Mouse (Mus musculus) cerebellum, adult 9-10 months (tissue): ENCODE results near the gene Pnpla8.
"Not testable (repeated sequence)": the region's sequence is repeated elsewhere in the genome, so short reads cannot be mapped to it uniquely, and the experiment has no call there.

Source experiments
- DNase-seq: peaks from one replicate; pipeline ENCODE4 v3.0.0; 2022

The Pnpla8 gene

GRCm38 (mm10) chr12:44221070-44221469 lies at the start of gene Pnpla8:
Gene Pnpla8, plus strand, starts transcription at chr12:44221370.
- not testable (repeated sequence) for DNase-seq

DNA sequence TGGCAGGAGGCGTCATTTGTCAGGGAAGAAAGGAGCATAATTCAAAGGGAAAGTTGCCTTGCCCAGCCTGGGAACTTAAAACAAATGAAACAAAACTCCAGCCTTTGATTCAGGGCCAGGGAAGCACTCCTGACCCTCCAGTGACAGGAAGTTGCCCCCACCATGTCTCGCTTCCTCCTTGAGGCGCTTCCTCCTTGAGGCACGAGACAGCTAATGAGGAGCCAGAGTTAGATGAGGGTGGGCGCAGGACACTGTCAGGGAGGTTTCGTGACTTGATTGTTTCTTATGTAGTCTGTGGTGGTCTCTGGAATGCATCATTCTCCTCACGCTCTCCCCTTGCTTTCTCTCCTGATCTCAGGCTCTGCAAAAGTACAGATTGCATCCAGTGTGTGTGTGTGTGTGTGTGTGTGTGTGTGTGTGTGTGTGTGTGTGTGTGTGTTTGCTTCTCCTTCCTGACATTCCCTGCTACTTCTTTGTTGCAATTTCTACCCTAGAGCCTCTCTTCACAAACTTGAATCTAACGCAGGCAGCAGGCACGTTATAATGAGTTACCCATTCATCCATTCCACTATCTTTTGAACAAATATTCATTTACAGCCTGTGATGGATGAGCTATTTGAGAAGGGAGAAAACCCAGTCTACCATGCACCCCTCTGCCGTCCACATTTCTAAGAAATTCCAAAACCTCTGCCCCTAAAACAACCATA lies 44.7 kb upstream of the Pnpla8 start:
- no peak for DNase-seq

DNA sequence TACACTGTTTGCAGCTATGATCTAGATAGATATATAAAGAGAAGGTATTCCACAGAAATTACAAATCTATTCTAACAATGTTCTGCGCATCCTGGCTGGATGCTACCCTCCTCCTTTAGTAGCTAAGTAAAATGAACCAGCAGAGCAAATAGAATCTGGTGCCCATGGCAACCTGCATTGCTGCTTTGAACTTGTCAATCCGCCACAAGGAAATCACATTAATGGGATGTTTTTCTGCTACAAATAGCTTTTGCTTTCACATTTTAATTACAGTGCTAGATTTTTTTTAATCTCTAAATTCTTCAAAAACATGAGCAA lies 44.2 kb upstream of the Pnpla8 start:
- no peak for DNase-seq

DNA sequence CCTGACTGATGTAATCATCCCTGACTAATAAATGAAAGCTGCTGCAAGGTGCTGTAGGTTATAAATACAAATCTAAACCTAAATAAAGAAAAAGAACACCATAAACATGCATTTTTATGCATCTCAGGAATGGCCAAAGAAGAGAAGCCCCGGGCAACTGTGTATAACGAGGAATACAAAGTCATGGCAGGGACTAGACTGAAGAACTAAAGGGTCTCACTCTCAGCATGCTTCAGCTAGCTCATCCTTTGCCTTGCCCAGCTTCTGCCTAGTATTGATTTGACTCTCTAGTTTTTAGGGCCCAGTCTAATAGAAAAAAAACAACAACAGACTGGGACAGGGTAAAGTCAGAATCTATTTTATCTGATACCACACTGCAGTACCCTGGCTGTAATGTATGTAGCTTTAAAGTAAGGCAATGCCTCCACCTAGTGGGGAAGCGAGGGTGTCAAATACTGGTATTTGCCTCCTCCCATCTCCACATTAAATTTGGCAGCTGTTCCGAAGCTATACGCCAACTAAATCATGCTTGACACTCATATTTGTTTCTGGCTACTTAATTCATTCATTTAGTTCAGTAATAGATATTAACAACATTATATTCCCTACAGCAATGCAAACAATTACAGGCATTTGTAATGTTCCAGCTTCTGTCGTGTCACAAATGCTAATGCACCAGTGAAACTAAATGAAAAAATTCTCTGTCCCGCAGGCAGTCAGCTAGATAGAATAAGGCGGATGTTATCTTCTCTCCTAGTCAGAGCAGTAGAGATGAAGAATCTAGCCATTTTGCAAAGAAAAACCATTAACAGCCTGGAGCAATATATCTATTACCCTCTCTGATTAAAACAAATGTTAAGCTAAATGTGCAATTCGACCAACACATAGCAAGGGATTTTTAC lies 39.8 kb upstream of the Pnpla8 start:
- DNase-seq: peak; percentile 53

GRCm38 (mm10) chr12:44197873-44198525 lies 23.2 kb upstream of the Pnpla8 start:
- no peak for DNase-seq

- DNase-seq: peak; percentile 64
These were observed 11.9 kb upstream of the Pnpla8 start for GRCm38 (mm10) chr12:44209141-44209823.

DNA sequence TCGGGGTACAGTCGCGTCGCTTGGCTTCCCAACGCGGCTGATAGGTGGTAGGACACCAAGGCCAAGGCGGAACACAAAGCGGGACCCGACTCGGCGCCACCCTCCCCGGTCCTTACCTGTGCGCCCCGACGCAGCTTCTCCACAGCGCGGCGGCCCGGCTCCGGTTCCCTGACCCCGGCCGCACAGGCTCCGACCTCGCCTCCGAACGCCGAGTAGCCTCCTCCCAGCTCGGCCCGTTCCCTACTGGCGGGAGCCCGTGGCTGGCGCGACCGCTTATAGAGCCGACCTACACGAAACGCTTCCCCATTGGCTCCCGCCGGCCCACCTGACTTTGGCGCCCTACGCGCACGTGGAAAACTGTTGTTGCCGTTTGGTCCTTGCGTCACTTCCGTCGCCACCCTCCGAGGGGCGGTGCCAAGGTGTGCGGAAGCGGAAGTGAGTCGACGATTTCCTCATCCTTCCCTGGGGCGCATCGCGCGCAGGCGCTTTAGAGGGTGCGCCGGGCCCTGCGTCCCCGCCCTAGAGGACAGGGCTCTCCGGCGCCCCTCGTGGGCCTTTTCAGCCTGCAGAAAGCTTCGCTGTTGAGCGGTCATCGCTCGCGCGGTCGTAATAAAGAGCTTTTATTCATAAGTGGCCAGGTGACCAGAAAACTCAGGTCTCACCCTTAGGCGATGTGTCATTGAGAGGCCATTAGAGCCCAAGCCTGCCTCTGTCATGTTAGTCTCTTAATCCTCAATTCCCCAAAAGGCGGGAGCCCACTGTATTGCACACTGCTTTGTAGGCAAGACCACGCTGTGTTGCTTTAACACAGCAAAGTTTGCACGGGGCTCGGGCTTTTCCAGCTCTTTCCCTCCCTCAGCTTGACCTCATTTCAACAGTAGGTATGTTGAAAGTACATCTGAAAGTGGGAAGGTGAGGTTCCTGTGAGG lies 11.1 kb upstream of the Pnpla8 start, which contains the start of gene Dnajb9:
Dnajb9 (minus strand) TSS at position 503 of the 929 bp plus-strand sequence.
- peak; percentile 100 for DNase-seq

- DNase-seq: no peak
These were observed 9.6 kb upstream of the Pnpla8 start for GRCm38 (mm10) chr12:44211555-44211954.

DNA sequence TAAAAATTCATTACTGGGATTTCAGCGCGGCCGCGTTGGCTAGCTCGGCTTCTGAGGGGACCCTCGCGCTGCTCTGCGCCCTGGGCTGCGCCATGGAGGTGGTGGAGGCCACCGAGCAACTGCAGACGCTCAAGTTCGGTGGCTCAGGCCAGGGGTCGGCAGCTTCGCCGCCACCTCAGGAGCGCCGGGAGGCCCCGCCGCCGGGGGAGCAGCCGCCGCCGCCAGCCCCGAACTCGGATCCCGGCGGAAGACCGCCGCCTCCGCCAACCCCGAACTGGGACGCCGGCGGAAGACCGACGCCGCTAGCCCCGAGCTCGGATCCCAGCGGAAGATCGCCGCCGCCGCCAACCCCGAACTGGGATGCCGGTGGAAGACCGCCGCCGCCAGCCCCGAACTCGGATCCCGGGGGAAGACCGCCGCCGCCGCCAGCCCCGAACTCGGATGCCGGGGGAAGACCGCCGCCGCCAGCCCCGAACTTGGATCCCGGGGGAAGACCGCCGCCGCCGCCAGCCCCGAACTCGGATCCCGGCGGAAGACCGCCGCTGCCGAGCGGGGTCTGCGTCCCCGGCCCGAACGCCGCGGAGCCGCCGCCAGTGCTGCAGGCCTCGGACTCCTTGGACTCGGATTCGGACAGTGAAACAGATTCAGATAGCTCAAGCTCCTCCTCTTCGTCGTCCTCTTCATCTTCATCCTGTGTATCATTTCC lies 634 bp downstream of the Pnpla8 start:
- peak; percentile 31 for DNase-seq

GRCm38 (mm10) chr12:44223044-44223443 lies 1.9 kb downstream of the Pnpla8 start:
- DNase-seq: no peak

DNA sequence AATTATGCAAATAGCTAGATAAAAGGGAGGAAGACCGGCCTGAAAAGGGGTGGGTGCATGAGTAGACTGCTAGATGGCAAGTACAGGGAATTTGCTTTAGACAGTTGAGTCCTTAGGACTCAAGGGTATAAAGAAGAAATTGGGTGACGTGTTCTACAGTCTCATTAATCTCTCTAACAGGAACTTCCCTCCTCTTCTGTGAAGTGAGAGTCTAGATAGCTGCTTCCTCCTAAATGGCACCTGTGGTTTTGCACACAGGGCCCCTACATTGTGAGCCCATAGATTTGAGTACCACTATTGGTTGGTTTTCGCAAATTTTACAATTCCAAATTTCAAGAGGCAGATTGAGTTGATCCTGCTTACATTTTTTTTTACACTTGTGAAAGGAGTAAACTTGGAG lies 3.5 kb downstream of the Pnpla8 start:
- no peak for DNase-seq

GRCm38 (mm10) chr12:44241090-44241489 lies 19.9 kb downstream of the Pnpla8 start:
- DNase-seq: no peak

DNA sequence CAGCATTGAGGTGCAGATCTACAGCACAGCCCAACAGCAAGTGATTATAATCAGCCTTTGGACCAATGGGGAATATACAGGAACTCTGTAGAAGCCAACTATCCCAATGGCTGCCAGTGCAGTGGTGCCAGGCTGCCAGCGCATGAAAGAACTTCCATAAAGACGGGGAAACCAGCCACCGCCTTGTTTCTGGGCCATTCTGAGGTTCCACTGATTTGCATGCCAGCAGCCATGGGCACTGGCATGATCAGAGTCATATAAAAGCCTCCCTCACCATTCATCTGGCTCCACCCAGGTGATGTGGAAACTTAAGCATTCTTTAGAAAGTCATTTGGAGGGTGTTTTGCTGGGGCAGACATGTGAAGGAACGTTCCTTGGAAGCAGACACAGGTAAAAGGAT lies 21.2 kb downstream of the Pnpla8 start:
- DNase-seq: no peak

GRCm38 (mm10) chr12:44245739-44246138 lies 24.6 kb downstream of the Pnpla8 start:
- peak; percentile 18 for DNase-seq

DNA sequence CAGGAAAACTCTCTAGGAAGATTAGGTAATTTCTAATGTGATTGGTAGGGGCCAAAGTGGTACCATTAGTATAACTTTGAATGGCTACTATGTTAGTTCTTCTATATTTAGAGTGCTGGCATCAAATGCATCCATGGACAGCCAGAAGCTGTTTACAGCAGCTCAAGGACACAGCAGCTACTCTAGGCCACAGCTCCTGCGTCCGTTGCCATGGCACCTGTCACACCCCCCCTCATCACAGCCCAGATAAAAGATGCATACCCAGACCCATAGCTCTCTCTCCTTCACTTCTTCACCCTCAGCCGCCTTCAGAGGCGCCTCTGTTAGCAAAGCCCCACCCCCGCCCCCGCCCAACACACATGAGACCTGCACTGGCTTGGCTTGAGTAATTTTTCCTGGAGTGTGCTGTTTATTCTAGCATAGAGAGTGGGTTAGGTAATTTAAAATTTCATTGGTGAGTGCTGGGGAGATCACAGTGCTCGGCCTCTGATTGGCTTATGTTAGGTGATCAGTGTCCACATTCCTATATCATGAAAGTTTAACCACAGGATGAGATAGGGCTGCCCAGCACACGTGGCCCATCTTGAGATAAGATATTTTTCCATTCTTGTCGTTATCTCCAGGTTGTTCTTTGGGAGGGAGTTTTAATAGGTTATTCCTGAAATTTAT lies 27.3 kb downstream of the Pnpla8 start:
- DNase-seq: no peak

DNA sequence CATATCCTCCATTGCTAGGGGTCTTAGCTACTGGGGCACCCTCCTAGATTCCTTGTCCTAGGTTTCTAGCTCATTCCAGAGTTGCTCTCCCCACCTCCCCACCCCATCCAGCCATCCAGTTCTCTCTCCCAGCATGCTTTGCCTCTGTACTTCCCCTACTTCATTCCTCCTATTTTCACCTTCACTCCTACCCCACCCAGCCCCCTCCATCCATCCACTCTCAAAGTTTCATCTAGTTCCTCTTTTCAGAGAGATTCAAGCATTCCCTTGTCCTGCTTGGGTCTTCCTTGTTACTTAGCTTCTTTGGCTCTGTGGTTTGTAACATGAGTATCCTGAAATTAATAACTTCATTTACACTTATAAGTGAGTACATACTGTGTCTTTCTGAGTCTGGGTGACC lies 41.4 kb downstream of the Pnpla8 start:
- no peak for DNase-seq

DNA sequence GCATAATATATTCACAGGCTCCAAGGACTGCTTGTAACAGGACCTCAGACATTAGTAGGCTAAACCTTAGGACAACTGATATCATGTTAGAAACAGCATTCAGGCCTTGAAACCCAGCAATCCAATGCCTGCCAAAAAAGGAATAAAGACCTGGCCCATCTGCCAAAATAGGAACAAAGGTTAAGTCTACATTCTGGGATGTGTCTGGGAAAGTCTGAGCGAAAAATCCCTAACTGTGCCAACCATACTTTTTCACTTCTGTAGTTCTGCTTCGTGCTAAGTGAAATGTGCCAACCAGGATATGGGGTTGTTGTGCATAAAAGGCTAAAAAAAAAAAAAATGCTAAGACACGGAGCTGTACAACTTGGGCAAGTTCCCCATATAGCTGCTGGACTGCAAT lies 44.5 kb downstream of the Pnpla8 start:
- no peak for DNase-seq

DNA sequence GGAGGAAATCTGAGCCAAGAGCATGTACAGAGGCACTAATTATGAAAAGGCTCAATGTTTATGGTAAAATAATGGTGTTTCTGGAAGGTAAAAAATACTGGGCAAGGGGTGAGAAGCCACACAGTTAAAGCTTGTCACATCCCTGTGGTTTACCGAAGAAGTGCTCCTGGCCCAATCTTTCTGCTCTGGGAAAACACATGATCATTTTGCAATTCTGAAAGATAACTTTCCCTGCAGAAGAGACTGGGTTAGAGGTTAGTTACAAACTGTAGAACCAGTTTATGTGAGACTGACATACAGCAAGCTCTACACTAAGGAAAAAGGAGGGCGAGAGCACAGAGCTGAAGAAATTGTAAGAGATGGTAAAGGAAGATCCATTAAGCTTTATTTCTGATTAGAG lies 46.0 kb downstream of the Pnpla8 start:
- DNase-seq: no peak

DNA sequence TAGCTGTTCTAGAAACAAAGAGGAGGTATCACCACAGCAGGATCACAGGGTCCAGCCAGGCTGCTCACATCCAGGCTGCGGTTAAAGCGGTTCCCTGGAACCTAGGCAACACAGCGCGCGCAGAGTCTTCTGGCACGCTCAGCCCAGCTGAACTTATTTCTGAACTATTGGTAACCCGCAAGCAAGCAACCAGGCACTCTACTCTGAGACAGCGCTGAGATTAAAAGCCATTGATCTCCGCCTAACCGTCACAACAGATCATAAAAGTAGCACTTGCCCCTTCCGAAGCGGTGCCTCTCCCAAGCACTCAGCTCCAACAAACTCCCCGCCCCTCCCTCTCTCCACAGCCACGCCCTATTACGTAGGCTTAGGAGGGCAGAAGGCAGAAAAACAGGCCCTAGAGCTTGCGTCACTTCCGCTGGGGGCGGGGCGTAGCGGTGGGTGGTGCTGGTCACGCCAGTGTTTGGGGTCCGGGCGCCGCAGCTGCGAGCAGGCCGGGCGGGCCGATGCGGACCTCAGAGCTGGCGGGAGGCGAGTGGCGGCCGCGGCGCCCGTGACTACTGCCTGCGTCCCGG lies 47.6 kb downstream of the Pnpla8 start:
- DNase-seq: peak; percentile 99

GRCm38 (mm10) chr12:44269311-44269831 lies 48.2 kb downstream of the Pnpla8 start:
- DNase-seq: no peak
